Mouse (Mus musculus): ENCODE measurements around the gene Rbm14. TPM values are rescaled to one million over a fixed set of nuclear protein-coding genes. Genes with fewer than 3 reads are reported as not detected.

Gene Rbm14
- 10 to 100 TPM; 63.8 to 98.1 TPM for total RNA-seq (2023)

DNA sequence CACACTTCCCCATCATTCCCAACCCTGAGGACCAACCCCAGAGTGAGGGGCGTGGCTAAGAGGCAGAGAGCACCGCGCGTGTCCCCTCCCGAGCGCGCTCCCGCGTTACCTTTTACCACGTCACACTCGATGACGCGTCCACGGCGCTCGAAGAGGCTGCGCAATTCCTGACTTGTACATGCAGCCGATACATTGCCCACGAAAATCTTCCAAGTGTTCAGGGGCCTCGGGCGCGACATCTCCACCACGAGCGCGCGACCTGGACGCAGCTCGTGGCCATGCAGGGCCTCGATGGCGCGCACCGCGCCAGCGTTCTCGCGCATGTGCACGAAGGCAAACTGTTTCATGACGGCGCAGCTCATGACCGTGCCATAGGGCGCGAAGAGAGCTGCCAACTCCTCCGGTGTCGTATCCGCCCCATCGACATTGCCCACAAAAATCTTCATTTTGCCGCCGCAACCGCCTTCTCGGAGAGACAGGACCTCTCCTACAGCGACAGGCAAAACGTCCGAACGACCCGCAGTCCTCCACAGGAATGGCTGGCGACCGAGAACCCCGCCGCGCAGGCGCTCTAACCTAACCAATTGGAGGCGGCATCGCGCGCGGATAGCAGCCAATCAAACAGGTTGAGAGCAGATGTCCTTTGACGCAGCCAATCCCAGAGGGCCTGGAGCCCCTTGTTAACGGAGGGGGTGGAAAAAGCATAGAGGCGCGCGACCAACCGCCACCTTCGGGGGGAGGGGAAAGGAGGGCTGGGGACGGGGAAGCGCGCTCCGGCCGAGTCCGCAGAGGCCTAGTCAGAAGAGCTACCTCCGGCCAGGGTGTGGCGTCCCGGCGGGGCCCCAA, at the start of gene Rbm14, which contains the start of gene Gm21992:
TSS of gene Rbm14 (minus strand) at position 572 of the 846 bp plus-strand sequence.
TSS of gene Gm21992 (minus strand) at position 550 of the 846 bp plus-strand sequence.

DNA sequence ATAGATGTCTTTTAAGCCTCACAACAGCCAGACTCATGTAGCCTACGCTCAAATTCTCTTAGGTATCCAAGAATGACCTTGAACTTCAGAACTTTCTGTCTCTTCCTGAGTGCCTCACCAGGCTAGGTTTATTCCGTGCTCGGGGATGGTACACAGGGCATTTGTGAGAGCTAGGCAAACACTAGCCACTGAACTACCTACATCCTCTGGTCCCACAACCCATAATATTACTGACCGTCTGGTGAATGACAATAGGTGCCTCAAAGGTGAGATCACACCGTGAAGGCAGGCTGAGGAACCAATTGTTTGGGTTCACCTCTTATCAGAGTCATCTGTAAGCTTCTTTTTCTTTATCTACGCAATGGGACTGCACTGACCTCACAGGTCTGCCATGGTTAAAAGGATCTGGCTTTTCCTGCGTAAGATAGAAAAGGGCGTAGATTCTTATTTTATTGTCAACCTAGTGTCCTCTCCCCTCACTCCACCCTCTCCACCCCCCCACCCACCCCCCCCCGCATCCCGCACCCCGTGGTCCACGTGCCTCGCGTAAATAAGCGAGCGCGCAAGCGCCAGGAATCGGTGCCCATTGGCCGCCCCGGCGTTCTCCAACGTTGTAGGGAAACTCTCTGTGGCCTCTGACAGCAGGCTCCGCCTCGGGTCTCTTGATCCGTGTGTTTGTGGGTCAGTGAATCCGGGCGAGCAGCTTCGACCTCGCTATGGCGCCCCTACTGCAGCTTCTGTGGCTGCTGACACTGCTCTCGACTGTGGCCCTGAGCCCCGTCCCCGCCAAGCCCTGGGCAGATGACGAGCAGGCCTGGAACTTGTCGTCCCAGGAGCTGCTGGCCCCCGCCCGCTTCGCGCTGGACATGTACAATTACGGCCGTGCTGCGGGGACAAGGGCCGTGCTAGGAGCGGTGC, 43.4 kb upstream of the Rbm14 start, which contains the start of gene Ctsf:
TSS of gene Ctsf (plus strand) at position 579 of the 918 bp plus-strand sequence.

DNA sequence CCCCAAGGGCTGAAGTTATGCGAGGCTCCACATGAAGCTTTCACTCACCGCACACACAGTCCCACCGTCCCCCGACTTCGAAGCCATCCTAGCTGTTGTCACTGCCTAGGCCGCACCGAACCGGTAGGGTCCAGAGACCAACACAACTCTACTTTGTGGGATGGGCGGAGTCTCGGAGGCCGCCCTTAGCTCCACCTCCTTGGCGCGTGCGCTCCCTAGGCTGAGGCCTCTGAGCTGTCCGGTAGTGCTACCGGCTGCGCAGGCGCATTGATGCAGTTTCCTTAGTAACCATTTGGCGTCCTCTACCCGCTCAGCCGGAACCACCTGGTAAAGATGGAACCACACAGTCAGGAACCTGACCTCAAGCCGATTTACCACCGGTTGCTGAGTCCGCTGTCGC, 27.7 kb upstream of the Rbm14 start, which contains the start of the genes Ccs and Ccdc87:
TSS of gene Ccs (minus strand) at position 184 of the 400 bp plus-strand sequence.
TSS of gene Ccdc87 (plus strand) at position 218 of the 400 bp plus-strand sequence.

DNA sequence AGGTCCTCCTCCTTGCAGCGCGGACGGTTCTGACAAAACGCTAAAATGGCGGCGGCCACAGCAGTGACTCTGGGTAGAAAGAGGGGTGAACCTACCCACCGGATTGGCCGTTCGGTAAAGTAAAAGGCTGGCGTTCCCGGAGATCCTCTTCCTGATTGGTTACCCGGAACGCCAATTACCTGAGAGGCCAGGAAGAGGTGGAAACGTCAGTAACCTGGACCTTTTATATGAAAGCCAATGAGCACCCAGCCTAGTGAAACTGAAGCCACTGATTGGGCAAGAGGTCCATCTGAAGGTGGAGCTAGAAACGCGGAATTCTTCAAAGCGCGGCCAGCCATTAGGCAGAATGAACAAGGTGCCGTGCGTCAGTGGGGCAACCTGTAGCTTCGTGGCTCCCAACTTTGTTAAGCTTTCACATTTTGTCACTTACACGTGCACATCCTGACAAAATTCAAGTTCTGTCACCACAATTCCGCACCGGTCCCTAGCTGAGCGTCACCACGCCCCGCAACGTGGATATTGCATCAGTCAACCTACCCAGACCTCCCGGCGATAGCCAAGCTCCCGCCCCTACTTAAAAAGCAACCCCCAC, 17.5 kb downstream of the Rbm14 start, which contains the start of gene Rbm4:
TSS of gene Rbm4 (minus strand) at position 71 of the 592 bp plus-strand sequence.

DNA sequence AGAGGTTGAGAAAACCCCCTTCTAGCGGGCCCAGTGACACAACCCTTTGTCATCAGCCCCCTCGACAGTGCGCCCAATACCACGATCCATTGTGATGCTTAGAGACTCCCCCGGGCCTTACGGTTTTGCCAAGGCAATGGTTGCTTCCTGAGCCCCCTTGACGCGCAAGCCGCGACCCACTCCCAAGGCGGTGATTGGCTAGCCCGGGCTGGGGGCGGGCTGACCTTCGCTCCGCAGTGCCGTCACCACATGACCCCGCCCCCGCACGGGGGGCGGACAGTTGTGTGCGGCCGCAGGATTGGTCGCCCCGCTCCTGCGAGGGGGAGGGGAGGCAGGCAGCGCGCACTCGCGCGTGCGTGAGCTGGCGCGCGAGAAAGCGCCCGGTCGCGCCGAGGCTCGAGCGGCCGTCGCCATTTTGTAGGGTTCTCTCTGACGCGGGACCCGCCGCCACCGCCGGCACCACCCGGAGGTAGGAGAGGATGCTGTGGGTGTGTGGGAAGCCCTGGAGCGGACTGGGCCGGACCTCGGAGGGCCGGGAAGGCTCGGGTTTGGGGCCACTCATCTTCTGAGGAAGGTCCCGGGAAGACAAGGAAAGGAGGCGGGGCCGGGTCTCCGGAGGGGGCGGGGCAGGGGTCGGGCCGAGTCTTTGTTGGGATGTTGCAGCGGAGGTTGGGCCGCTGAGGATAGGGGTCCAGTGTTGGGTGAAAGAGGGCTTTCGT, 55.1 kb downstream of the Rbm14 start, which contains the start of gene Rbm4b:
TSS of gene Rbm4b (plus strand) at position 305 of the 719 bp plus-strand sequence.

Other genes with a start within 250 kb of the Rbm14 start
- under 1 TPM; 0.17 to 0.30 TPM for gene Lrfn4, start 196.0 kb downstream of the Rbm14 start, total RNA-seq (2023)
- gene Rce1, start 186.0 kb downstream of the Rbm14 start, total RNA-seq (2023), result 10 to 100 TPM; 53.8 to 58.0 TPM
- not detected for gene Gm960, start 113.0 kb downstream of the Rbm14 start, total RNA-seq (2023)
- gene Sptbn2, start 100.5 kb downstream of the Rbm14 start, total RNA-seq (2023), result not detected
- gene Rbm4b, start 55.1 kb downstream of the Rbm14 start, total RNA-seq (2023), result 10 to 100 TPM; 27.3 to 27.7 TPM
- 10 to 100 TPM; 69.7 to 74.8 TPM for gene Rbm4, start 17.7 kb downstream of the Rbm14 start, total RNA-seq (2023)
- 10 to 100 TPM; 36.7 to 45.2 TPM for gene Gm21992, start within 50 bp of the Rbm14 start, total RNA-seq (2023)
- gene Ccs, start 27.7 kb upstream of the Rbm14 start, total RNA-seq (2023), result 10 to 100 TPM; 23.0 to 24.4 TPM
- gene Ccdc87, start 27.7 kb upstream of the Rbm14 start, total RNA-seq (2023), result not detected
- gene Ctsf, start 43.5 kb upstream of the Rbm14 start, total RNA-seq (2023), result under 1 TPM in 1 of 2 experiments, not detected in 1; 0.87 TPM
- not detected for gene Actn3, start 66.3 kb upstream of the Rbm14 start, total RNA-seq (2023)
- 1 to 10 TPM; 7.9 to 9.3 TPM for gene Zdhhc24, start 67.0 kb upstream of the Rbm14 start, total RNA-seq (2023)
- gene Bbs1, start 95.0 kb upstream of the Rbm14 start, total RNA-seq (2023), result 1 to 10 TPM; 4.1 to 4.3 TPM
- gene Dpp3, start 116.7 kb upstream of the Rbm14 start, total RNA-seq (2023), result 10 to 100 TPM; 78.9 to 86.2 TPM
- gene Peli3, start 131.5 kb upstream of the Rbm14 start, total RNA-seq (2023), result 1 to 10 TPM; 1.7 to 4.2 TPM
- gene Mrpl11, start 150.5 kb upstream of the Rbm14 start, total RNA-seq (2023), result 10 to 100 TPM; 22.0 to 39.4 TPM
- not detected for gene Npas4, start 178.7 kb upstream of the Rbm14 start, total RNA-seq (2023)
- gene Slc29a2, start 212.2 kb upstream of the Rbm14 start, total RNA-seq (2023), result 1 to 10 TPM; 5.6 to 9.4 TPM
- gene B4gat1, start 227.2 kb upstream of the Rbm14 start, total RNA-seq (2023), result 1 to 10 TPM; 4.8 TPM
- gene AC124502.3, start 227.3 kb upstream of the Rbm14 start, total RNA-seq (2023), result 1 to 10 TPM; 1.2 to 2.8 TPM
- 10 to 100 TPM; 63.7 to 71.9 TPM for gene Brms1, start 229.7 kb upstream of the Rbm14 start, total RNA-seq (2023)
- 1 to 10 TPM; 2.5 to 5.3 TPM for gene Rin1, start 238.8 kb upstream of the Rbm14 start, total RNA-seq (2023)